Mouse (Mus musculus) retina, adult 2 months (tissue): ENCODE measurements around the gene Tmem151a.

Experiments
- DNase-seq: peaks from one replicate; pipeline ENCODE4 v3.0.0-alpha.2; 2012; ENCODE audit warnings: low read depth, low spot score

Gene Tmem151a

GRCm38 (mm10) chr19:5085145-5085863 lies at the start of gene Tmem151a:
Gene Tmem151a (minus strand): TSS chr19:5085531.
- no peak for DNase-seq

GRCm38 (mm10) chr19:5131237-5131636 lies 45.9 kb upstream of the Tmem151a start:
- no peak for DNase-seq

GRCm38 (mm10) chr19:5129770-5130169 lies 44.4 kb upstream of the Tmem151a start:
- DNase-seq: no peak

- DNase-seq: no peak
Observed at GRCm38 (mm10) chr19:5124055-5124614, 38.8 kb upstream of the Tmem151a start.

GRCm38 (mm10) chr19:5123241-5123640 lies 37.9 kb upstream of the Tmem151a start:
- DNase-seq: no peak

- DNase-seq: no peak
Observed at GRCm38 (mm10) chr19:5122492-5122891, 37.2 kb upstream of the Tmem151a start.

GRCm38 (mm10) chr19:5118384-5118698 lies 33.0 kb upstream of the Tmem151a start, which contains the start of gene Klc2:
Gene Klc2 (minus strand): TSS chr19:5118560.
- DNase-seq: no peak

- peak; percentile 71 for DNase-seq
Observed at GRCm38 (mm10) chr19:5117494-5118383, 32.4 kb upstream of the Tmem151a start.

GRCm38 (mm10) chr19:5113783-5114182 lies 28.5 kb upstream of the Tmem151a start:
- DNase-seq: no peak

- no peak for DNase-seq
Observed at GRCm38 (mm10) chr19:5109659-5110453, 24.5 kb upstream of the Tmem151a start.

GRCm38 (mm10) chr19:5108702-5109101 lies 23.4 kb upstream of the Tmem151a start:
- no peak for DNase-seq

- no peak for DNase-seq
Observed at GRCm38 (mm10) chr19:5108271-5108575, 22.9 kb upstream of the Tmem151a start.

- DNase-seq: no peak
Observed at GRCm38 (mm10) chr19:5107556-5108270, 22.4 kb upstream of the Tmem151a start.

- DNase-seq: peak; percentile 98
Observed at GRCm38 (mm10) chr19:5106731-5107191, 21.4 kb upstream of the Tmem151a start, which contains the start of gene Rab1b. Gene Rab1b (minus strand): TSS chr19:5107072.

- DNase-seq: no peak
Observed at GRCm38 (mm10) chr19:5106074-5106473, 20.7 kb upstream of the Tmem151a start.

GRCm38 (mm10) chr19:5098363-5099143 lies 13.2 kb upstream of the Tmem151a start, which contains the start of gene Cnih2:
Gene Cnih2 (minus strand): TSS chr19:5098521.
- no peak for DNase-seq

- no peak for DNase-seq
Observed at GRCm38 (mm10) chr19:5097521-5098362, 12.4 kb upstream of the Tmem151a start.

- no peak for DNase-seq
Observed at GRCm38 (mm10) chr19:5095887-5096474, 10.7 kb upstream of the Tmem151a start.
